Mouse (Mus musculus) midbrain, embryonic 10.5 days (tissue): ENCODE results near the gene Bloc1s5. TPM values are rescaled to one million over a fixed set of nuclear protein-coding genes. Genes with fewer than 3 reads are reported as not detected.
A peak's percentile ranks its signal among the peaks of the same experiment; 100 is the strongest.
"Not testable (repeated sequence)": the region's sequence is repeated elsewhere in the genome, so short reads cannot be mapped to it uniquely, and the experiment has no call there.

Experiments used
- DNase-seq: peaks from one replicate; pipeline ENCODE4 v3.0.0-alpha.2; 2017; ENCODE audit warnings: low spot score
- H3K27ac ChIP-seq: fragments of 300-500 bp; sonication (generic); replicated peaks from 2 replicates; pipeline ENCODE4 v1.5.1; 2016; ENCODE audit warnings: mild to moderate bottlenecking
- H3K27me3 ChIP-seq: fragments of 300-500 bp; sonication (generic); 2 replicates; pipeline ENCODE4 v1.6.1; 2016; ENCODE audit warnings: low read depth, mild to moderate bottlenecking; ENCODE audit not compliant: poor library complexity, severe bottlenecking
- H3K36me3 ChIP-seq: fragments of 300-500 bp; sonication (generic); 2 replicates; pipeline ENCODE4 v1.6.1; 2016; ENCODE audit warnings: mild to moderate bottlenecking, moderate library complexity
- H3K4me1 ChIP-seq: fragments of 300-500 bp; sonication (generic); 2 replicates; pipeline ENCODE4 v1.6.1; 2016
- H3K4me3 ChIP-seq: fragments of 300-500 bp; sonication (generic); 2 replicates; pipeline ENCODE4 v1.5.1; 2016; ENCODE audit warnings: mild to moderate bottlenecking, moderate library complexity
- H3K9me3 ChIP-seq: fragments of 300-500 bp; sonication (generic); replicated peaks from 2 replicates; pipeline ENCODE4 v1.6.1; 2016; ENCODE audit warnings: mild to moderate bottlenecking
- WGBS: fragments of 180-500 bp; shearing (Covaris S2); methylation state at CpG from one replicate; pipeline ENCODE4 v1.1.7; 2016; 5-methylcytosine and 5-hydroxymethylcytosine counted together
- polyA plus RNA-seq: library from polyadenylated mRNA; unstranded; fragments of >200 nt; fragmentation: Nextera tagmentation; extraction: Ambion mirVana; gene quantifications from 2 replicates; pipeline ENCODE4 v1.2.1, GENCODE M21; 2016

The Bloc1s5 gene
- 26.7 and 27.8 TPM in 2 replicates for polyA plus RNA-seq

- Histone ChIP-seq H3K4me3 (peak within 1 kb of the TSS; percentile 90), H3K36me3 (peaks cover 10% of the 10 kb centered on the region; the same call in 1 of the 2 replicates), H3K9me3 (no peaks in the 10 kb centered on the region), H3K27ac (peak within 1 kb of the TSS; percentile 91), H3K27me3 (no peaks in the 10 kb centered on the region), H3K4me1 (peaks cover 7% of the 10 kb centered on the region)
- WGBS, result under 1% methylated on average over 44 of the region's 44 CpGs
- DNase-seq, result peak; percentile 92
Measured at GRCm38 (mm10) chr13:38634800-38635269, at the start of gene Bloc1s5. Bloc1s5 (minus strand) TSS chr13:38635109.

GRCm38 (mm10) chr13:38672336-38672735 lies 37.4 kb upstream of the Bloc1s5 start:
- no peaks in the 10 kb centered on the region for H3K36me3 ChIP-seq
- DNase-seq, result no peak

GRCm38 (mm10) chr13:38671451-38671850 lies 36.5 kb upstream of the Bloc1s5 start:
- not testable (repeated sequence) for H3K27ac ChIP-seq, H3K4me1 ChIP-seq, H3K9me3 ChIP-seq, DNase-seq, H3K36me3 ChIP-seq, H3K27me3 ChIP-seq, H3K4me3 ChIP-seq
- 88% methylated on average over 6 of the region's 6 CpGs for WGBS

More at GRCm38 (mm10) chr13:38672336-38672735, 37.4 kb upstream of the Bloc1s5 start:
- Histone ChIP-seq H3K4me1 (no peaks in the 10 kb centered on the region), H3K9me3 (no peaks in the 10 kb centered on the region), H3K4me3 (no peak overlapping the region), H3K27ac (no peak overlapping the region), H3K27me3 (no peaks in the 10 kb centered on the region)
- 90% methylated on average over 9 of the region's 9 CpGs for WGBS

- DNase-seq, result no peak
- Histone ChIP-seq H3K36me3 (no peaks in the 10 kb centered on the region), H3K4me1 (no peaks in the 10 kb centered on the region), H3K27me3 (no peaks in the 10 kb centered on the region), H3K27ac (no peak overlapping the region), H3K4me3 (no peak overlapping the region), H3K9me3 (no peaks in the 10 kb centered on the region)
Measured at GRCm38 (mm10) chr13:38670051-38670450, 35.1 kb upstream of the Bloc1s5 start.

DNA sequence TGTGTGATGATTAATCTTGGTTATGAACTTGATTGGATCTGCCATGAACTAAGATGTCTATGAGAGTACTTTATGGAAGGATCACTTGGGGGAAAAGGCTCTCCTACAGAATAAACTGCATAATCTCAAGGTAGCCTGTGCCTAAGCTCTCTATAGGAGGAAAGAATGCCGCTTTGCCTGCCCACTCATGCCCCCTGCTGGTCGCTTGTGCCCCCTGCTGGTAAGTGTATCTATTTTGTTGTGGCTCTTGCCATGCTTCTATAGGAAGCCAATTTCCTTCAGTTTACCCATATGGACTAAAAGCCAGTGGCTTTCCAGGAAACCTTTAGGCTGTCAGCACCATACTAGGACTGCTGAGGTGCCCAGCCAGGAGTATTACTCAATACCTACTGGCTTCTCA lies 33.6 kb upstream of the Bloc1s5 start:
- DNase-seq, result peak; percentile 28
- 21% methylated on average over 2 of the region's 2 CpGs for WGBS

GRCm38 (mm10) chr13:38664753-38665152 lies 29.8 kb upstream of the Bloc1s5 start:
- H3K4me1 ChIP-seq, result no peaks in the 10 kb centered on the region
- H3K27me3 ChIP-seq, result no peaks in the 10 kb centered on the region
- H3K36me3 ChIP-seq, result no peaks in the 10 kb centered on the region
- no peak overlapping the region for H3K27ac ChIP-seq
- no peak for DNase-seq
- 71% methylated on average over 1 of the region's 1 CpGs for WGBS
- no peaks in the 10 kb centered on the region; the same call in 1 of the 2 replicates for H3K9me3 ChIP-seq
- no peak overlapping the region for H3K4me3 ChIP-seq

More for the DNA sequence above, 33.6 kb upstream of the Bloc1s5 start:
- Histone ChIP-seq H3K4me1 (no peaks in the 10 kb centered on the region), H3K4me3 (no peak overlapping the region), H3K27me3 (no peaks in the 10 kb centered on the region), H3K9me3 (no peaks in the 10 kb centered on the region), H3K27ac (no peak overlapping the region), H3K36me3 (no peaks in the 10 kb centered on the region)

DNA sequence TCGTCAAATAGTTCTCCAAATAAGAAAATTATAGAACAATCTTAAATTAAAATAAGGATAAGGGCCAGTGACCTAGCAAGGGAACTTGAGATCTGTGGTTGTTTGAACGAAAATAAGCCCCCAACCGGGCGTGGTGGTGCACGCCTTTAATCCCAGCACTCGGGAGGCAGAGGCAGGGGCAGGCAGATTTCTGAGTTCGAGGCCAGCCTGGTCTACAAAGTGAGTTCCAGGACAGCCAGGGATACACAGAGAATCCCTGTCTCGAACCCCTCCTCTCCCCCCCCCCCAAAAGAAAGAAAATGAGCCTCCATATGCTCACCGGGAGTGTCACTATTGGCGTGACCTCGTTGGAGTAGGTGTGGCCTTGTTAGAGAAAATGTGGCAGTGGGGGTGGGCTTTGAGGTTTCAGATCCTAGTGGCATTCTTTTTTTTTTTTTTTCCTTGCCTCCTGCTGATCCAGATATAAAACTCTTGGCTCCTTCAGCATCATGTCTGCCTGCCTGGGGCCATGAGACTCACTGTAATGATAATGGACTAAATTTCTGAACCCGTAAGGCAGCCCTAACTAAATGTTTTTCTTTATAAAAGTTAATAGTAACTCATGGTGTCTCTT lies 24.7 kb upstream of the Bloc1s5 start:
- 86% methylated on average over 12 of the region's 12 CpGs for WGBS
- H3K4me3 ChIP-seq, result no peak overlapping the region
- no peaks in the 10 kb centered on the region for H3K27me3 ChIP-seq
- H3K4me1 ChIP-seq, result peaks cover 14% of the 10 kb centered on the region
- H3K27ac ChIP-seq, result no peak overlapping the region
- H3K36me3 ChIP-seq, result peaks cover 26% of the 10 kb centered on the region
- no peaks in the 10 kb centered on the region; the same call in 1 of the 2 replicates for H3K9me3 ChIP-seq
- no peak for DNase-seq

GRCm38 (mm10) chr13:38658528-38659280 lies 23.8 kb upstream of the Bloc1s5 start, which contains the start of gene Eef1e1:
Eef1e1 (minus strand) TSS chr13:38659058.
- Histone ChIP-seq H3K4me1 (peaks cover 14% of the 10 kb centered on the region), H3K9me3 (no peaks in the 10 kb centered on the region; the same call in 1 of the 2 replicates), H3K27ac (peak within 1 kb of the TSS; percentile 93), H3K27me3 (no peaks in the 10 kb centered on the region), H3K4me3 (peak within 1 kb of the TSS; percentile 70), H3K36me3 (peaks cover 36% of the 10 kb centered on the region)
- under 1% methylated on average over 59 of the region's 59 CpGs for WGBS
- peak; percentile 95 for DNase-seq

DNA sequence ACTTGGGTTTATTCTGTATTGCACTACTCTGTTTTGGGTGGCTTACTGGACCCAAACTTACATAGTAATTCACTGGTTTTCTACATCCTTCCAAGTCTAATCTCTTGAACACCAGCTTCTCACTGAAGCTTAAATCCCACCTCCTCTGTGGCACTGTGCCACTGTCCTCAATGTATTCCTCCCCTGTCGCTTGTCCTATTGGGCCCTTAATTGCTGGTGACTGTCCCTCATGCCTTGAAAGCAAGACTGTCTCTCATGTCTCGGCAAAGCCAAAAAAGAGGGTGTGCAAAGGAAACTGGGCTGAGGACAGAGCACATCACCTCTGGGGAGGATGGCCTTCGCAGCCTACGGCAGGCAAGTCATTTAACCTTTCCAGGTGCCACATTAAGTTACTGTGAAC lies 23.0 kb upstream of the Bloc1s5 start:
- DNase-seq, result no peak
- WGBS, result 31% methylated on average over 4 of the region's 4 CpGs
- Histone ChIP-seq H3K4me1 (peaks cover 14% of the 10 kb centered on the region), H3K36me3 (peaks cover 44% of the 10 kb centered on the region), H3K9me3 (no peaks in the 10 kb centered on the region; the same call in 1 of the 2 replicates), H3K27ac (peak overlapping the region; percentile 93), H3K27me3 (no peaks in the 10 kb centered on the region), H3K4me3 (peak overlapping the region; percentile 70)

- no peaks in the 10 kb centered on the region for H3K4me1 ChIP-seq
- 94% methylated on average over 4 of the region's 4 CpGs for WGBS
- no peak overlapping the region for H3K4me3 ChIP-seq
- no peaks in the 10 kb centered on the region for H3K27me3 ChIP-seq
- H3K27ac ChIP-seq, result no peak overlapping the region
- DNase-seq, result no peak
- peaks cover 100% of the 10 kb centered on the region for H3K36me3 ChIP-seq
- H3K9me3 ChIP-seq, result no peaks in the 10 kb centered on the region
Measured at GRCm38 (mm10) chr13:38650292-38650691, 15.4 kb upstream of the Bloc1s5 start.

- Histone ChIP-seq H3K27ac (no peak overlapping the region), H3K27me3 (no peaks in the 10 kb centered on the region), H3K4me1 (no peaks in the 10 kb centered on the region), H3K36me3 (peaks cover 100% of the 10 kb centered on the region), H3K4me3 (no peak overlapping the region), H3K9me3 (no peaks in the 10 kb centered on the region)
- no peak for DNase-seq
- 90% methylated on average over 4 of the region's 4 CpGs for WGBS
Measured at GRCm38 (mm10) chr13:38649069-38649468, 14.2 kb upstream of the Bloc1s5 start.

- Histone ChIP-seq H3K4me1 (no peaks in the 10 kb centered on the region), H3K27ac (no peak overlapping the region), H3K27me3 (no peaks in the 10 kb centered on the region), H3K4me3 (no peak overlapping the region), H3K9me3 (no peaks in the 10 kb centered on the region; the same call in 1 of the 2 replicates), H3K36me3 (peaks cover 50% of the 10 kb centered on the region)
- DNase-seq, result no peak
- WGBS, result 95% methylated on average over 5 of the region's 5 CpGs
Measured at GRCm38 (mm10) chr13:38641414-38641813, 6.5 kb upstream of the Bloc1s5 start.

- Histone ChIP-seq H3K36me3 (peaks cover 45% of the 10 kb centered on the region), H3K9me3 (no peaks in the 10 kb centered on the region; the same call in 1 of the 2 replicates), H3K4me3 (no peak overlapping the region), H3K4me1 (no peaks in the 10 kb centered on the region), H3K27ac (no peak overlapping the region), H3K27me3 (no peaks in the 10 kb centered on the region)
- DNase-seq, result no peak
- 96% methylated on average over 5 of the region's 5 CpGs for WGBS
Measured at GRCm38 (mm10) chr13:38640961-38641360, 6.1 kb upstream of the Bloc1s5 start.
